Mouse (Mus musculus): ENCODE data around the gene Hkdc1. TPM values are rescaled to one million over a fixed set of nuclear protein-coding genes. Genes with fewer than 3 reads are reported as not detected.

The Hkdc1 gene
- polyA plus RNA-seq, 1 experiment: 137 TPM

GRCm38 (mm10) chr10:62336601-62337578 is 85.4 kb downstream of the Hkdc1 start:
- WGBS: 22% methylated on average over 12 of the region's 12 CpGs
- Histone ChIP-seq H3K36me3 (ENCODE audit: control insufficient read depth, insufficient read depth, low read length) (no peaks in the 10 kb centered on the region), H3K4me3 (ENCODE audit: low read depth, low read length) (no peak overlapping the region), H3K27ac (ENCODE audit: insufficient read depth, low read depth, low read length) (peak overlapping the region; percentile 13; the same call in 1 of the 2 replicates), H3K27me3 (ENCODE audit: control insufficient read depth, insufficient read depth, low read length) (no peaks in the 10 kb centered on the region), H3K4me1 (ENCODE audit: control insufficient read depth, insufficient read depth, insufficient read length, low read length) (peaks cover 27% of the 10 kb centered on the region)
- TF ChIP-seq CTCF (IDR thresholded peaks at IDR 0.05; ENCODE audit: extremely low read depth, insufficient read length, insufficient replicate concordance, low read depth, low read length) (no peak), POLR2A (IDR thresholded peaks at IDR 0.05; ENCODE audit: low read depth, low read length) (no peak)

DNA sequence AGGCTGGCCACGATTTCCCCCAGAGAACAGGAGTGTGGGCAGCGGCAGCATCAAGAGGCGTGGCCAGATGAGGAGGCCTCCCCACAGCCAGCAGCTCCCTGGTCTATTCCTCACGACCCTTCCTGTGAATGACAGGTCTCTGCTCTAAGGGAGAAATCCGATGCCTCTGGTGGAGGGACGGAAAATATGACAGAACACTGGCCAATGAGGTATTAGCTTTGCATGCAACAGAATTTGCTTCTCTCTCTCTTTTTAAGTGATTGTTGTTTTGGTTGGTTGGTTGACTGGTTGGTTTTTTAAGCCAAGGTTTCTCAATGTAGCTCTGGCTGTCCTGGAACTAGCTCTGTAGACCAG is 86.9 kb downstream of the Hkdc1 start:
- no peaks in the 10 kb centered on the region for H3K36me3 ChIP-seq (ENCODE audit: control insufficient read depth, insufficient read depth, low read length)
- H3K27me3 ChIP-seq (ENCODE audit: control insufficient read depth, insufficient read depth, low read length): no peaks in the 10 kb centered on the region
- 54% methylated on average over 6 of the region's 6 CpGs for WGBS
- no peak for TF ChIP-seq CTCF (IDR thresholded peaks at IDR 0.05; ENCODE audit: extremely low read depth, insufficient read length, insufficient replicate concordance, low read depth, low read length)
- TF ChIP-seq POLR2A (IDR thresholded peaks at IDR 0.05; ENCODE audit: low read depth, low read length): no peak
- H3K4me3 ChIP-seq (ENCODE audit: low read depth, low read length): no peak overlapping the region
- peaks cover 24% of the 10 kb centered on the region for H3K4me1 ChIP-seq (ENCODE audit: control insufficient read depth, insufficient read depth, insufficient read length, low read length)
- no peak overlapping the region for H3K27ac ChIP-seq (ENCODE audit: insufficient read depth, low read depth, low read length)

DNA sequence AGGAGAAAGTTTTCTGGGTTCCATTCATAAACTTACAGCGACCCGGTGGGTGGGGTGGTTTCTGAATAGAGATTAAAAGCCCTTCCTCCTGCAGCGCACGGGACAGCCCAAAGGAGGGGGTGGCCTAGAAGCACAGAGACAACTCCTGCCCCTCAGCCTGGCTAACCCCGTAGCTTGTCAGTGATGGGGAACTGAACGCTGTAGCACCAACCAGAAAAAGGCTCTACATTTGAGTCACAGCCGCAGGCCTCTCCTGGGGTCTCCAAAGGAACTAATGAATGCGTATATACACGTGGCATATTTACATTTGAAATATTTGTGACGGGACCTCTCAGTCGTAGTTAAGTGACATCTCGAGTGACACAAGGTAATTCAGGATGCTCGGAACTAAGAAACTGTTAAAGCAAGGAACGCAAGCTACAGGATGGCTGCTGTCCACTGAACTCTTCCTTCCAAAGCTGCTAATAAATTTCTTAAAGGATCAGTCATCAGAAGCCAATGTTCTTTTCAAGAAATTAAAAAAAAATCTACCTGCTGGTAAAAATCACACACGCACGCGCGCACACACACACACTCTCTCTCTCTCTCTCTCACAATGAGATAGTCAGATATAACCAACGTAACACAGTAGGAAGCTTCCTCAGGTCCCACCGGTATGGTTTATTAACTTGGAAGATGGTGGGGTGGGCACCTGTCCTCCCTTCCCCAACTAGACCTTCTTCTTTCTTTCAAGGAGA is 87.4 kb downstream of the Hkdc1 start:
- WGBS: 78% methylated on average over 20 of the region's 20 CpGs
- no peaks in the 10 kb centered on the region for H3K36me3 ChIP-seq (ENCODE audit: control insufficient read depth, insufficient read depth, low read length)

GRCm38 (mm10) chr10:62333269-62333668 is 89.0 kb downstream of the Hkdc1 start:
- Histone ChIP-seq H3K36me3 (ENCODE audit: control insufficient read depth, insufficient read depth, low read length) (no peaks in the 10 kb centered on the region), H3K27me3 (ENCODE audit: control insufficient read depth, insufficient read depth, low read length) (no peaks in the 10 kb centered on the region), H3K27ac (ENCODE audit: insufficient read depth, low read depth, low read length) (no peak overlapping the region), H3K4me3 (ENCODE audit: low read depth, low read length) (no peak overlapping the region), H3K4me1 (ENCODE audit: control insufficient read depth, insufficient read depth, insufficient read length, low read length) (peaks cover 15% of the 10 kb centered on the region)
- WGBS: 77% methylated on average over 14 of the region's 14 CpGs
- TF ChIP-seq POLR2A (IDR thresholded peaks at IDR 0.05; ENCODE audit: low read depth, low read length) (no peak), CTCF (IDR thresholded peaks at IDR 0.05; ENCODE audit: extremely low read depth, insufficient read length, insufficient replicate concordance, low read depth, low read length) (no peak)

More for the DNA sequence above, 87.4 kb downstream of the Hkdc1 start:
- Histone ChIP-seq H3K27me3 (ENCODE audit: control insufficient read depth, insufficient read depth, low read length) (no peaks in the 10 kb centered on the region), H3K27ac (ENCODE audit: insufficient read depth, low read depth, low read length) (no peak overlapping the region), H3K4me1 (ENCODE audit: control insufficient read depth, insufficient read depth, insufficient read length, low read length) (peaks cover 24% of the 10 kb centered on the region), H3K4me3 (ENCODE audit: low read depth, low read length) (no peak overlapping the region)
- no peak for TF ChIP-seq CTCF (IDR thresholded peaks at IDR 0.05; ENCODE audit: extremely low read depth, insufficient read length, insufficient replicate concordance, low read depth, low read length)

Other genes with a start within 250 kb of the Hkdc1 start
- 179 and 504 TPM in 2 replicates for gene Tspan15, start 191.2 kb downstream of the Hkdc1 start, polyA plus RNA-seq (2012; rRNA removed)
- 3.8 and 7.7 TPM in 2 replicates for gene Tacr2, start 170.1 kb downstream of the Hkdc1 start, polyA plus RNA-seq (2012; rRNA removed)
- gene Hk1, start 42.6 kb downstream of the Hkdc1 start, polyA plus RNA-seq (2012; rRNA removed): 9.4 and 10.0 TPM in 2 replicates
- 0.05 TPM in 1 of 2 replicates, not detected in the other for gene 4930507D05Rik, start 27.0 kb upstream of the Hkdc1 start, polyA plus RNA-seq (2012; rRNA removed)
- 8.4 and 10.9 TPM in 2 replicates for gene Supv3l1, start 27.2 kb upstream of the Hkdc1 start, polyA plus RNA-seq (2012; rRNA removed)
- 1.3 and 3.2 TPM in 2 replicates for gene Vps26a, start 64.3 kb upstream of the Hkdc1 start, polyA plus RNA-seq (2012; rRNA removed)
- gene Srgn, start 105.0 kb upstream of the Hkdc1 start, polyA plus RNA-seq (2012; rRNA removed): 6.5 and 8.2 TPM in 2 replicates
- gene Kif1bp, start 156.0 kb upstream of the Hkdc1 start, polyA plus RNA-seq (2012; rRNA removed): 21.0 and 21.2 TPM in 2 replicates
- 1.9 and 2.3 TPM in 2 replicates for gene Ddx21, start 179.8 kb upstream of the Hkdc1 start, polyA plus RNA-seq (2012; rRNA removed)
- 1.3 and 2.8 TPM in 2 replicates for gene Ddx50, start 228.7 kb upstream of the Hkdc1 start, polyA plus RNA-seq (2012; rRNA removed)

Measured in small intestine, adult 2 months (tissue).